Mouse (Mus musculus) stomach, embryonic 16.5 days (tissue): ENCODE data around the gene Nhsl1. TPM values are rescaled to one million over a fixed set of nuclear protein-coding genes. Genes with fewer than 3 reads are reported as not detected.

Experiments
- ATAC-seq: fragments of 200-750 bp; cut with Nextera tagmentation; 2 replicates; pipeline ENCODE4 v1.8.0; 2017; ENCODE audit warnings: moderate number of reproducible peaks, moderate TSS enrichment; ENCODE audit not compliant: insufficient read depth, low FRiP score
- H3K27ac ChIP-seq: fragments of 300-500 bp; sonication (generic); 2 replicates; pipeline ENCODE4 v1.5.1; 2014; ENCODE audit warnings: low read length
- H3K27me3 ChIP-seq: fragments of 300-500 bp; sonication (generic); 2 replicates; pipeline ENCODE4 v1.6.1; 2014; ENCODE audit warnings: low read length, control low read depth, mixed read lengths; ENCODE audit not compliant: control insufficient read depth, insufficient read depth
- H3K36me3 ChIP-seq: fragments of 300-500 bp; sonication (generic); 2 replicates; pipeline ENCODE4 v1.6.1; 2014; ENCODE audit warnings: low read length; ENCODE audit not compliant: control insufficient read depth, insufficient read depth
- H3K4me1 ChIP-seq: fragments of 300-500 bp; sonication (generic); 2 replicates; pipeline ENCODE4 v1.6.1; 2014; ENCODE audit warnings: low read length, control low read depth, mixed read lengths; ENCODE audit not compliant: control insufficient read depth, insufficient read depth
- H3K4me2 ChIP-seq: fragments of 300-500 bp; sonication (generic); 2 replicates; pipeline ENCODE4 v1.6.1; 2014; ENCODE audit warnings: low read depth, low read length, mixed read lengths
- H3K4me3 ChIP-seq: fragments of 300-500 bp; sonication (generic); replicated peaks from 2 replicates; pipeline ENCODE4 v1.5.1; 2014; ENCODE audit warnings: mild to moderate bottlenecking, low read length
- H3K9ac ChIP-seq: fragments of 300-500 bp; sonication (generic); 2 replicates; pipeline ENCODE4 v1.6.1; 2014; ENCODE audit warnings: low read length
- H3K9me3 ChIP-seq: fragments of 300-500 bp; sonication (generic); replicated peaks from 2 replicates; pipeline ENCODE4 v1.6.1; 2016; ENCODE audit warnings: low read length, control low read depth; ENCODE audit not compliant: control insufficient read depth
- WGBS: fragments of 180-500 bp; shearing (Covaris S2); extraction: QIAGEN DNeasy Blood & Tissue Kit; methylation state at CpG from one replicate; pipeline ENCODE4 v1.1.7; 2014; 5-methylcytosine and 5-hydroxymethylcytosine counted together
- polyA plus RNA-seq: library from polyadenylated mRNA; unstranded; fragments of >200 nt; fragmentation: Nextera tagmentation; extraction: Ambion mirVana; gene quantifications from 2 replicates; pipeline ENCODE4 v1.2.1, GENCODE M21; 2015

Gene Nhsl1
- polyA plus RNA-seq, 1 experiment from 2014 or later, result 7.0 TPM

DNA sequence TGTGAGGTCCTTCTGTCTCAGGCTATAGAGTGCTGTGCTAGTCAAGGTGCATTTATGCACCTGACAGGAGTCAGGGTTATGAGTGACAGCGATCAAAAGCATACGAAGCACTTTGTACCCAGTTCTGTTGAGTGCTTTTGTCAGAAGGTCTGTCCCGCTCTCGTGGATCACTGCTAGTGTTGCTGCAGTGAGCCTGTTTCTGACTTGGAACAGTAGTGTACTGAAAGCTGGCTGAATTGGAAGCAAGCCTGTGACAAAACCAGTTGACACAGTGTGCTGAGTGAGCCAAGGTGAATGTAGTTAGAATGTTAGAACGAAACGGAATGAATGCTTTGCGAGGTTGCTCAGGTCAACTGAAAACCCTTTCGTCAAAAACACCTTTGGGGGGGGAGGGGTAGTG is 82.2 kb downstream of the Nhsl1 start:
- no peak overlapping the region for H3K27ac ChIP-seq
- no peak overlapping the region for H3K9ac ChIP-seq
- H3K4me1 ChIP-seq, result no peaks in the 10 kb centered on the region
- no peaks in the 10 kb centered on the region for H3K9me3 ChIP-seq
- no peak overlapping the region for H3K4me3 ChIP-seq
- no peak overlapping the region for H3K4me2 ChIP-seq
- ATAC-seq, result no peak
- H3K27me3 ChIP-seq, result no peaks in the 10 kb centered on the region
- H3K36me3 ChIP-seq, result no peaks in the 10 kb centered on the region
- 78% methylated on average over 8 of the region's 8 CpGs for WGBS

DNA sequence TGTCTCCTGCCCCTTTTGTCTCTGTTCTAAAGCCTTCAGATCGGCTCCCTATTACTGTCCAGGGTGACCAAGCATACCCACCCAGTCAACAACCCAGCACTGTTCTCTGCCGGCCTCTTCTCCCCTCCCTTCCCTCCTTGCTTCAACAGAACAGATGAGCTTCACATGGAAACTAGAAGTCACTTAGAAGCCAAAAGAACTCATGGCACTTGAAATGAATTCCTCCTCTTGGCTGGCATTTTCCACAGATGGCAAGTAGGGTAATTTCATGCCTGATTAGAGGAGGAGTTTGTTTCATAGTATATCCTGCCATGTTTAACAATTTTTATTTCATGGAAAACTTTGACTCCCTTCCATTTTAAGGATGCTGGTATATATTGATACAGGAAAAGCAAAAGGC is 85.2 kb downstream of the Nhsl1 start:
- Histone ChIP-seq H3K4me3 (no peak overlapping the region), H3K36me3 (no peaks in the 10 kb centered on the region), H3K9ac (no peak overlapping the region), H3K9me3 (no peaks in the 10 kb centered on the region), H3K27ac (no peak overlapping the region), H3K27me3 (no peaks in the 10 kb centered on the region), H3K4me2 (no peak overlapping the region), H3K4me1 (peaks cover 11% of the 10 kb centered on the region; the same call in 1 of the 2 replicates)
- no peak for ATAC-seq
- WGBS, result 66% methylated on average over 2 of the region's 2 CpGs

DNA sequence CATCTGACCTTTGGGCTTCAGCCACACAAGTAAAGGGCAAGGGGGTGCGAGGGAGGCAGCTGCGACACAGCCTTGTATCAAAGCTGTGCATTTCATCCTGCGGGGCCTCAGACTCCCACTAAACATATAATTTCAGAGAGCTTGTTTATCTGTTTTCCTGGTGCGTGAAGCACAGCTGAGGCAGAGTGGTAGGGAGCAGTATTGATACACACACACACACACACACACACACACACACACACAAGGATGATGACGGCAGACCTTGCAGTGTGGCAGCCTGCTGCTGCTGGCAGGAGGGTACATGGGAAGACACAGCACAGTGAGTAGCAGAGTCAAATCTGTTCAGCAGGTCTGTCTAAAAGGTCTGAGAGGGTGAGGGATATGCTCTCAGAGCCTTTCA is 85.9 kb downstream of the Nhsl1 start:
- ATAC-seq, result no peak
- Histone ChIP-seq H3K4me1 (peaks cover 16% of the 10 kb centered on the region; the same call in 1 of the 2 replicates), H3K27ac (no peak overlapping the region), H3K9ac (no peak overlapping the region), H3K9me3 (no peaks in the 10 kb centered on the region), H3K27me3 (no peaks in the 10 kb centered on the region), H3K4me2 (no peak overlapping the region), H3K4me3 (no peak overlapping the region), H3K36me3 (no peaks in the 10 kb centered on the region)
- WGBS, result 69% methylated on average over 5 of the region's 5 CpGs

GRCm38 (mm10) chr10:18407062-18407830 is 88.5 kb downstream of the Nhsl1 start:
- H3K4me1 ChIP-seq, result peaks cover 16% of the 10 kb centered on the region; the same call in 1 of the 2 replicates
- under 1% methylated on average over 21 of the region's 21 CpGs for WGBS
- peak; percentile 95 for ATAC-seq
- no peaks in the 10 kb centered on the region for H3K9me3 ChIP-seq
- peak overlapping the region; percentile 77 for H3K27ac ChIP-seq
- H3K36me3 ChIP-seq, result no peaks in the 10 kb centered on the region
- H3K4me2 ChIP-seq, result peak overlapping the region; percentile 76
- peak overlapping the region; percentile 68 for H3K9ac ChIP-seq
- H3K4me3 ChIP-seq, result peak overlapping the region; percentile 51
- no peaks in the 10 kb centered on the region for H3K27me3 ChIP-seq

DNA sequence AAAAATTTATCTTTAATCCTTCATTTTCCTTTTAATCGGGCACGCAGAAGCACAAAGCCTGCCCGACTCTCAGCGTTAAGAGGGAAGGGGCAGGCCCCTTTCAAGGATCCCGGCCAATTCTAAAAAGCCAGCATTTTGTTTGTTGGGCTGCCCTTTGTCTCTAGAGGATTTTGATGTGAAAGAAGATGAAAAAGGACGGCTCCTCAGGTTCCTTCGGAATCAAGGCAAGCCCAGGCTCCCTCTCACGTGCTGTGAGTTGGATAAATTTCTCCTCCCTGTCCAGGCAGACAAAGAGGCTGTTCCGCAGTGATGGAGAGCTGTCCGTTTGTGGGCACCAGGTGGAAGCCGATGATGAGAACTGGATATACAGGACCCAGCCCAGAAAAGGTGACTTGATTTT is 89.3 kb downstream of the Nhsl1 start:
- WGBS, result 9% methylated on average over 11 of the region's 11 CpGs
- Histone ChIP-seq H3K27ac (no peak overlapping the region), H3K27me3 (no peaks in the 10 kb centered on the region), H3K36me3 (no peaks in the 10 kb centered on the region), H3K4me1 (peaks cover 16% of the 10 kb centered on the region; the same call in 1 of the 2 replicates), H3K4me3 (peak overlapping the region; percentile 51), H3K4me2 (peak overlapping the region; percentile 76), H3K9me3 (no peaks in the 10 kb centered on the region), H3K9ac (peak overlapping the region; percentile 68)
- no peak for ATAC-seq

GRCm38 (mm10) chr10:18408635-18409034 is 89.8 kb downstream of the Nhsl1 start:
- no peak for ATAC-seq

GRCm38 (mm10) chr10:18409068-18409467 is 90.3 kb downstream of the Nhsl1 start:
- Histone ChIP-seq H3K4me1 (peaks cover 16% of the 10 kb centered on the region; the same call in 1 of the 2 replicates), H3K36me3 (no peaks in the 10 kb centered on the region), H3K4me3 (peak overlapping the region; percentile 51), H3K4me2 (peak overlapping the region; percentile 76), H3K27me3 (no peaks in the 10 kb centered on the region), H3K9me3 (no peaks in the 10 kb centered on the region), H3K27ac (no peak overlapping the region), H3K9ac (peak overlapping the region; percentile 9; the same call in 1 of the 2 replicates)
- WGBS, result 36% methylated on average over 2 of the region's 2 CpGs
- ATAC-seq, result no peak

More at GRCm38 (mm10) chr10:18408635-18409034, 89.8 kb downstream of the Nhsl1 start:
- Histone ChIP-seq H3K27ac (no peak overlapping the region), H3K9me3 (no peaks in the 10 kb centered on the region), H3K4me1 (peaks cover 16% of the 10 kb centered on the region; the same call in 1 of the 2 replicates), H3K9ac (peak overlapping the region; percentile 9; the same call in 1 of the 2 replicates), H3K4me2 (peak overlapping the region; percentile 76), H3K27me3 (no peaks in the 10 kb centered on the region), H3K4me3 (peak overlapping the region; percentile 51), H3K36me3 (no peaks in the 10 kb centered on the region)
- 21% methylated on average over 9 of the region's 9 CpGs for WGBS

GRCm38 (mm10) chr10:18411266-18411665 is 92.5 kb downstream of the Nhsl1 start:
- no peak overlapping the region for H3K4me2 ChIP-seq
- H3K9me3 ChIP-seq, result no peaks in the 10 kb centered on the region
- H3K4me3 ChIP-seq, result no peak overlapping the region
- ATAC-seq, result no peak
- H3K27me3 ChIP-seq, result no peaks in the 10 kb centered on the region
- H3K27ac ChIP-seq, result no peak overlapping the region
- no peaks in the 10 kb centered on the region for H3K36me3 ChIP-seq
- peaks cover 16% of the 10 kb centered on the region; the same call in 1 of the 2 replicates for H3K4me1 ChIP-seq
- H3K9ac ChIP-seq, result no peak overlapping the region
- 75% methylated on average over 2 of the region's 2 CpGs for WGBS

- no peaks in the 10 kb centered on the region for H3K36me3 ChIP-seq
- H3K9ac ChIP-seq, result no peak overlapping the region
- H3K4me1 ChIP-seq, result no peaks in the 10 kb centered on the region
- no peak overlapping the region for H3K4me2 ChIP-seq
- WGBS, result 83% methylated on average over 11 of the region's 11 CpGs
- no peaks in the 10 kb centered on the region for H3K9me3 ChIP-seq
- H3K4me3 ChIP-seq, result no peak overlapping the region
- H3K27ac ChIP-seq, result no peak overlapping the region
- no peaks in the 10 kb centered on the region for H3K27me3 ChIP-seq
- ATAC-seq, result no peak
Measured at GRCm38 (mm10) chr10:18415946-18416345, 97.2 kb downstream of the Nhsl1 start.
